Mouse (Mus musculus) cerebellum, adult 2 months (tissue): Measurements from ENCODE around the gene Dusp18. TPM values are rescaled to one million over a fixed set of nuclear protein-coding genes. Genes with fewer than 3 reads are reported as not detected.
A peak's percentile ranks its signal among the peaks of the same experiment; 100 is the strongest.

Experiments used
- DNase-seq, 2 experiments: peaks; one replicate each; pipeline ENCODE4 v3.0.0; 2021
- H3K27ac ChIP-seq: fragments of 200-500 bp; 2 replicates; pipeline ENCODE4 v1.5.1; 2012; ENCODE audit warnings: low read length, control low read depth, inconsistent platforms; ENCODE audit not compliant: insufficient read depth
- H3K27me3 ChIP-seq: fragments of 200-500 bp; 2 replicates; pipeline ENCODE4 v1.6.1; 2012; ENCODE audit warnings: inconsistent platforms, mild to moderate bottlenecking, low read length, moderate library complexity; ENCODE audit not compliant: control insufficient read depth, insufficient read depth
- H3K4me1 ChIP-seq: fragments of 200-500 bp; 2 replicates; pipeline ENCODE4 v1.6.1; 2011; ENCODE audit warnings: low read length; ENCODE audit not compliant: control insufficient read depth, insufficient read depth
- H3K4me3 ChIP-seq: fragments of 200-500 bp; replicated peaks from 2 replicates; pipeline ENCODE3; 2011; ENCODE audit warnings: mild to moderate bottlenecking, low read depth, low read length, control low read depth; ENCODE audit not compliant: insufficient read depth
- CTCF ChIP-seq: fragments of 200-500 bp; IDR thresholded peaks from 2 replicates; pipeline ENCODE4 v1.5.1; 2011; ENCODE audit warnings: low read depth, mild to moderate bottlenecking, control low read depth, low read length, moderate library complexity, borderline replicate concordance; ENCODE audit not compliant: insufficient read depth
- POLR2A ChIP-seq: fragments of 200-500 bp; IDR thresholded peaks from 2 replicates; pipeline ENCODE4 v1.6.1; 2011; ENCODE audit warnings: low read length, control low read depth, borderline replicate concordance; ENCODE audit not compliant: insufficient read depth
- whole genome bisulfite sequencing: fragments of 180-500 bp; shearing (Covaris S2); methylation state at CpG from one replicate; pipeline ENCODE4 v1.1.7; 2018; 5-methylcytosine and 5-hydroxymethylcytosine counted together
- polyA plus RNA-seq: library from polyadenylated mRNA; depleted of rRNA; stranded (reverse); fragments of >200 nt; gene quantifications from 2 replicates; pipeline ENCODE4 v1.2.3, GENCODE M21; 2012

The Dusp18 gene
- polyA plus RNA-seq, 1 experiment: 5.4 TPM

DNA sequence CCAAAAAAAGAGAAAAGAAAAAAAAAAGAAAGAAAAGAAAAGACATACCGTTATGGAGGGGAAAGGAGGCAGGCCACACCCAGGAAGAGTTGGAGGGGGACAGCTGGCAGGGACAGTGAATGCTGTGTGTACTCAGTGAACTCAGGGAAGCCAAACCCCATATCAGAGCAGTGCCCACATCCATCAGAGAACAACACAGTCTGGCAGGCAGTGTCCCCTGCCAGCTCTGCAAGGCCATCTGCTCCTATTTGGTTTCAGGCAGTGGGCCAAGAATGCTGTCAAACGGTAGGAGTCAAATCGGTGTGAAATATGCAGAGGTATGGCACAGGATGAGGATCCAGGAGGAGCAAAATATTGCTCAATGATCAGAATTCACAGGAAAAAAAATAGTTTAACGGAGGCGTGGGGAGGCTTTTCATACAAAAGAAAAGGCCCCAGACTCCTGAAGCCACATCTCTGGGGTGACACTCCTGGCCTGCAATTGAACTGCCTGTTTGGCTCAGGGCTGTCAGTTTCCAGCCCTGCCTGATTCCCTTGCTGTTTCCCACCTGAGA is 41.5 kb upstream of the Dusp18 start:
- H3K4me1 ChIP-seq: peaks cover 67% of the 10 kb centered on the region
- peak overlapping the region; percentile 88 for H3K27ac ChIP-seq
- no peak overlapping the region for H3K4me3 ChIP-seq
- WGBS: 8% methylated on average over 5 of the region's 5 CpGs
- no peaks in the 10 kb centered on the region for H3K27me3 ChIP-seq
- peak; percentile 95 to 98 for DNase-seq
- TF ChIP-seq POLR2A (peak; percentile 33; the same call in 1 of the 2 replicates), CTCF (no peak)

- Histone ChIP-seq H3K27ac (peak overlapping the region; percentile 87), H3K4me3 (no peak overlapping the region), H3K4me1 (peaks cover 67% of the 10 kb centered on the region), H3K27me3 (no peaks in the 10 kb centered on the region)
- WGBS: 77% methylated on average over 3 of the region's 3 CpGs
- no peak for DNase-seq
- TF ChIP-seq POLR2A (no peak), CTCF (no peak)
These were observed 40.9 kb upstream of the Dusp18 start for GRCm38 (mm10) chr11:3854156-3854555.

GRCm38 (mm10) chr11:3855846-3856245 is 39.2 kb upstream of the Dusp18 start:
- 22% methylated on average over 5 of the region's 5 CpGs for WGBS
- DNase-seq: peak; percentile 43 to 79
- Histone ChIP-seq H3K4me1 (peaks cover 60% of the 10 kb centered on the region), H3K4me3 (peak overlapping the region; percentile 18), H3K27me3 (no peaks in the 10 kb centered on the region), H3K27ac (peak overlapping the region; percentile 53)
- no peak for TF ChIP-seq CTCF
- TF ChIP-seq POLR2A: peak; percentile 24; the same call in 1 of the 2 replicates

- Histone ChIP-seq H3K27ac (peak overlapping the region; percentile 41; the same call in 1 of the 2 replicates), H3K4me1 (peaks cover 46% of the 10 kb centered on the region), H3K4me3 (no peak overlapping the region), H3K27me3 (no peaks in the 10 kb centered on the region)
- peak; percentile 23 to 27 for DNase-seq
- TF ChIP-seq CTCF (no peak), POLR2A (no peak)
- 43% methylated on average over 5 of the region's 5 CpGs for WGBS
These were observed 37.1 kb upstream of the Dusp18 start for GRCm38 (mm10) chr11:3857902-3858301.

GRCm38 (mm10) chr11:3859778-3860177 is 35.3 kb upstream of the Dusp18 start:
- 63% methylated on average over 4 of the region's 4 CpGs for WGBS
- TF ChIP-seq CTCF (no peak), POLR2A (no peak)
- peak in 1 of 2 experiments; percentile 9 for DNase-seq

DNA sequence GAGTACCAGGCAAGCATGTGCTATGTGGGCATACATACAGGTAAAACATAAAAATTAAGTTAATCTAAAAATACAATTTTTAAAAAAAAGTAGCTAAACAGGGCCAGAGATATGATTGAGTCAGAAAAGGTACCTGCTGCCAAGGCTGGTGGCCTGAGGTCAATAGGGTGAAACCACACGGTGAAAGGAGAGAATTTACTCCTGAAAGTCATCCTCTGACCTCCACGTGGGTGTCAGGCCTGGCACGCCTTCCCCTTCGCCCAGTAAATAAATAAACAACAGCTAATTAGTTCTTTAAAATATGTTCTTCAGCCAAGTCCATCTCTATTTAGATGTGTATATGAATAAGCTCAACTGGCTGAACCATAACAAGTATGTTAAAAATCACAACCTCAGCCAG is 34.7 kb upstream of the Dusp18 start:
- TF ChIP-seq POLR2A: no peak
- no peak for TF ChIP-seq CTCF
- peak in 1 of 2 experiments; percentile 16 for DNase-seq
- Histone ChIP-seq H3K4me3 (no peak overlapping the region), H3K4me1 (peaks cover 27% of the 10 kb centered on the region), H3K27ac (no peak overlapping the region), H3K27me3 (no peaks in the 10 kb centered on the region)
- 52% methylated on average over 4 of the region's 4 CpGs for WGBS

More at GRCm38 (mm10) chr11:3859778-3860177, 35.3 kb upstream of the Dusp18 start:
- Histone ChIP-seq H3K4me1 (peaks cover 32% of the 10 kb centered on the region), H3K4me3 (peak overlapping the region; percentile 15), H3K27me3 (no peaks in the 10 kb centered on the region), H3K27ac (no peak overlapping the region)

- Histone ChIP-seq H3K27me3 (no peaks in the 10 kb centered on the region), H3K4me3 (peak overlapping the region; percentile 89), H3K27ac (peak overlapping the region; percentile 84), H3K4me1 (peaks cover 16% of the 10 kb centered on the region; the same call in 1 of the 2 replicates)
- 10% methylated on average over 19 of the region's 19 CpGs for WGBS
- TF ChIP-seq POLR2A: no peak
- TF ChIP-seq CTCF: peak; percentile 52; the same call in 1 of the 2 replicates
- DNase-seq: peak; percentile 66 to 73
These were observed 32.2 kb upstream of the Dusp18 start for GRCm38 (mm10) chr11:3862661-3863453.
